Mouse (Mus musculus) stomach, embryonic 16.5 days (tissue): ENCODE results near the gene Frem3. TPM values are rescaled to one million over a fixed set of nuclear protein-coding genes. Genes with fewer than 3 reads are reported as not detected.

Source experiments
- ATAC-seq: fragments of 200-750 bp; cut with Nextera tagmentation; 2 replicates; pipeline ENCODE4 v1.8.0; 2017; ENCODE audit warnings: moderate number of reproducible peaks, moderate TSS enrichment; ENCODE audit not compliant: insufficient read depth, low FRiP score
- H3K27ac ChIP-seq: fragments of 300-500 bp; sonication (generic); 2 replicates; pipeline ENCODE4 v1.5.1; 2014; ENCODE audit warnings: low read length
- H3K27me3 ChIP-seq: fragments of 300-500 bp; sonication (generic); 2 replicates; pipeline ENCODE4 v1.6.1; 2014; ENCODE audit warnings: low read length, control low read depth, mixed read lengths; ENCODE audit not compliant: control insufficient read depth, insufficient read depth
- H3K36me3 ChIP-seq: fragments of 300-500 bp; sonication (generic); 2 replicates; pipeline ENCODE4 v1.6.1; 2014; ENCODE audit warnings: low read length; ENCODE audit not compliant: control insufficient read depth, insufficient read depth
- H3K4me1 ChIP-seq: fragments of 300-500 bp; sonication (generic); 2 replicates; pipeline ENCODE4 v1.6.1; 2014; ENCODE audit warnings: low read length, control low read depth, mixed read lengths; ENCODE audit not compliant: control insufficient read depth, insufficient read depth
- H3K4me2 ChIP-seq: fragments of 300-500 bp; sonication (generic); 2 replicates; pipeline ENCODE4 v1.6.1; 2014; ENCODE audit warnings: low read depth, low read length, mixed read lengths
- H3K4me3 ChIP-seq: fragments of 300-500 bp; sonication (generic); replicated peaks from 2 replicates; pipeline ENCODE4 v1.5.1; 2014; ENCODE audit warnings: mild to moderate bottlenecking, low read length
- H3K9ac ChIP-seq: fragments of 300-500 bp; sonication (generic); 2 replicates; pipeline ENCODE4 v1.6.1; 2014; ENCODE audit warnings: low read length
- H3K9me3 ChIP-seq: fragments of 300-500 bp; sonication (generic); replicated peaks from 2 replicates; pipeline ENCODE4 v1.6.1; 2016; ENCODE audit warnings: low read length, control low read depth; ENCODE audit not compliant: control insufficient read depth
- WGBS: fragments of 180-500 bp; shearing (Covaris S2); extraction: QIAGEN DNeasy Blood & Tissue Kit; methylation state at CpG from one replicate; pipeline ENCODE4 v1.1.7; 2014; 5-methylcytosine and 5-hydroxymethylcytosine counted together
- polyA plus RNA-seq: library from polyadenylated mRNA; unstranded; fragments of >200 nt; fragmentation: Nextera tagmentation; extraction: Ambion mirVana; gene quantifications from 2 replicates; pipeline ENCODE4 v1.2.1, GENCODE M21; 2015

Frem3 gene
- polyA plus RNA-seq, 1 experiment from 2014 or later = 0.08 TPM

GRCm38 (mm10) chr8:80669277-80669901 is 58.5 kb downstream of the Frem3 start:
- no peak overlapping the region for H3K9ac ChIP-seq
- no peak overlapping the region for H3K4me3 ChIP-seq
- no peaks in the 10 kb centered on the region for H3K36me3 ChIP-seq
- 0 out of 2 replicates have a peak overlapping the region, but pooled peaks have one; percentile 17 for H3K4me2 ChIP-seq
- no peaks in the 10 kb centered on the region for H3K4me1 ChIP-seq
- 50% methylated on average over 17 of the region's 17 CpGs for WGBS
- H3K27ac ChIP-seq = no peak overlapping the region
- no peaks in the 10 kb centered on the region for H3K27me3 ChIP-seq
- no peak for ATAC-seq
- no peaks in the 10 kb centered on the region for H3K9me3 ChIP-seq

- WGBS = 75% methylated on average over 5 of the region's 5 CpGs
- H3K9ac ChIP-seq = no peak overlapping the region
Observed at GRCm38 (mm10) chr8:80682594-80682993, 71.7 kb downstream of the Frem3 start.

GRCm38 (mm10) chr8:80683756-80684335 is 73.0 kb downstream of the Frem3 start:
- no peaks in the 10 kb centered on the region for H3K9me3 ChIP-seq
- ATAC-seq = no peak
- H3K27me3 ChIP-seq = no peaks in the 10 kb centered on the region
- H3K9ac ChIP-seq = no peak overlapping the region
- H3K4me2 ChIP-seq = no peak overlapping the region
- no peaks in the 10 kb centered on the region for H3K4me1 ChIP-seq
- H3K4me3 ChIP-seq = no peak overlapping the region
- H3K27ac ChIP-seq = no peak overlapping the region
- WGBS = 54% methylated on average over 5 of the region's 5 CpGs
- no peaks in the 10 kb centered on the region for H3K36me3 ChIP-seq

More at GRCm38 (mm10) chr8:80682594-80682993, 71.7 kb downstream of the Frem3 start:
- H3K27me3 ChIP-seq = no peaks in the 10 kb centered on the region
- ATAC-seq = no peak
- H3K4me2 ChIP-seq = no peak overlapping the region
- H3K4me3 ChIP-seq = no peak overlapping the region
- H3K36me3 ChIP-seq = no peaks in the 10 kb centered on the region
- no peaks in the 10 kb centered on the region for H3K9me3 ChIP-seq
- H3K27ac ChIP-seq = no peak overlapping the region
- no peaks in the 10 kb centered on the region for H3K4me1 ChIP-seq

DNA sequence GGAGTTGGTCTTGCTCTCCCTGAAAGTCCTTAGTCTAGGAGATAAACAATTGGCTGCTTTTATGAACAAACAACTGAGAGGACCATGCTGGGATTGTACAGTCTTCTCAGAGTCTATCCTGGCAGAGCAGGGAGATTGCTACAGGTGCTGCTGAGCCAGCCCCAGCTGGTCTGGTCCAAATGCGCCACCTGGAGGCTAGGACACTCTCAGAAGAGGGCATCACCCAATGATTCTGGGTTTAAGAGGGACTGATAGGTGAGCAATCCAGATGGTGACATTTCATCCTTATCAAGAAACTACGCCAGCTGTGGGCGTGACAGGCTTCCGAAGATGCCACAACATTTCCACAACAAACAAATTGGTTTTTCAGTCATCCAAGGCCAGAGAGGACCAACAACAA is 77.3 kb downstream of the Frem3 start:
- no peaks in the 10 kb centered on the region for H3K4me1 ChIP-seq
- no peaks in the 10 kb centered on the region for H3K27me3 ChIP-seq
- ATAC-seq = peak; percentile 66; the same call in 1 of the 2 replicates

DNA sequence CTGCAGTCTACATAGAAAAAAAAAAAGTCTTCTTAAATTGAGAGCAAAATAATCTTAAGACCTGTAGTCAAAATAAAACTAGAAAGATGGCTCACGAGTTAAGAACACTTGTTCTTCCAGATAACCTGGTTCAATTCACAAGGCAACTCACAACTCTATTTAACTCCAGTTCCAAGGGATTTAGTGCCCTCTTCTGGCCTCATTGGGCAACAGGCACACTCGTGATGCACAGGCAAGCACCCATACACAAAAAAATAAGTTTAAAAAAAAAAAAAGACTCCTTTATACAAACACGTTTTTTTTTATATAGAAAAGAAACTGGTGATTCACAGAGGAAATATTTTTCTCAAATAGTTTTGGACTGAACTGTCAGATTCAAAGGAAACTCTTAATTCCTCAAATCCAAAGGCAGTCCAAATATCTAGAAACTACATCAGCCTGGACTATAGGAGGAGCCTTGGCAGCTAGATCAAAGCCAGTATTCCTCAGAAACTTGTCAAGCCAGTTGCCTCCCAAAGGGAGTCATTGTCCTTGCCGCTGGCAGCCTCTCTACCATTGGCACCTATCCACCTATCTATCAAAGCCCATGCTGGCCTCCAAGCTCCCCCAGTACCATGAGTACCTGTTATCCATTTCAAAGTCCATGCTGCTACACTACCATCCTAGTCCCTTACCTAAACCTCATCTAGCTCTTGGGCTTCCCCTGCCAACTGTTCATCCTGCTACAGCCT is 100.0 kb downstream of the Frem3 start:
- H3K27me3 ChIP-seq = no peaks in the 10 kb centered on the region
- no peak overlapping the region for H3K27ac ChIP-seq
- no peak overlapping the region for H3K4me3 ChIP-seq
- H3K36me3 ChIP-seq = peaks cover 19% of the 10 kb centered on the region
- WGBS = 82% methylated on average over 4 of the region's 4 CpGs
- H3K4me2 ChIP-seq = no peak overlapping the region
- no peaks in the 10 kb centered on the region for H3K4me1 ChIP-seq
- no peak overlapping the region for H3K9ac ChIP-seq
- no peaks in the 10 kb centered on the region for H3K9me3 ChIP-seq
- no peak for ATAC-seq

More for the DNA sequence above, 77.3 kb downstream of the Frem3 start:
- Histone ChIP-seq H3K4me2 (no peak overlapping the region), H3K27ac (no peak overlapping the region), H3K4me3 (no peak overlapping the region), H3K36me3 (no peaks in the 10 kb centered on the region), H3K9me3 (no peaks in the 10 kb centered on the region), H3K9ac (no peak overlapping the region)
- WGBS = 40% methylated on average over 4 of the region's 4 CpGs

- Histone ChIP-seq H3K4me1 (no peaks in the 10 kb centered on the region), H3K4me2 (no peak overlapping the region), H3K36me3 (peaks cover 19% of the 10 kb centered on the region), H3K9ac (no peak overlapping the region), H3K9me3 (no peaks in the 10 kb centered on the region), H3K4me3 (no peak overlapping the region), H3K27me3 (no peaks in the 10 kb centered on the region), H3K27ac (no peak overlapping the region)
- no peak for ATAC-seq
- 80% methylated on average over 1 of the region's 1 CpGs for whole genome bisulfite sequencing
Observed at GRCm38 (mm10) chr8:80714461-80714860, 103.6 kb downstream of the Frem3 start.

GRCm38 (mm10) chr8:80732326-80732725 is 121.4 kb downstream of the Frem3 start:
- no peaks in the 10 kb centered on the region for H3K4me1 ChIP-seq
- H3K9me3 ChIP-seq = no peaks in the 10 kb centered on the region
- H3K27me3 ChIP-seq = no peaks in the 10 kb centered on the region
- no peak overlapping the region for H3K9ac ChIP-seq
- no peak overlapping the region for H3K27ac ChIP-seq
- ATAC-seq = no peak
- H3K36me3 ChIP-seq = peaks cover 8% of the 10 kb centered on the region
- H3K4me3 ChIP-seq = no peak overlapping the region
- H3K4me2 ChIP-seq = no peak overlapping the region

GRCm38 (mm10) chr8:80738046-80738387 is 127.1 kb downstream of the Frem3 start:
- peak overlapping the region; percentile 93 for H3K4me3 ChIP-seq
- H3K9me3 ChIP-seq = no peaks in the 10 kb centered on the region
- H3K27me3 ChIP-seq = no peaks in the 10 kb centered on the region
- H3K4me1 ChIP-seq = peaks cover 6% of the 10 kb centered on the region; the same call in 1 of the 2 replicates
- H3K9ac ChIP-seq = peak overlapping the region; percentile 94
- 0 out of 2 replicates have a peak, but pooled peaks cover 2% of the 10 kb centered on the region for H3K36me3 ChIP-seq
- ATAC-seq = no peak
- H3K27ac ChIP-seq = peak overlapping the region; percentile 98
- peak overlapping the region; percentile 88 for H3K4me2 ChIP-seq
- 0% methylated on average over 5 of the region's 5 CpGs for WGBS
